Mouse (Mus musculus): ENCODE results near the gene Pnpo.

Gene Pnpo

GRCm38 (mm10) chr11:96957061-96957805, 13.4 kb upstream of the Pnpo start:
- ChIA-PET CTCF (interaction anchor here (0.6 to 1.8 kb wide), 30 partner anchors 9 to 162 kb away, joined by 3 to 15 read pairs (median 4); partner anchors contain the start of genes Cdk5rap3 (in 2 of the 4) and Pnpo (in 2 of the 4)), POLR2A (interaction anchor here (0.5 to 4.5 kb wide), 35 partner anchors 10 to 444 kb away, joined by 3 to 41 read pairs (median 8); partner anchors contain the start of genes Cdk5rap3 (in 2 of the 4), Pnpo (in 2 of the 4), Lrrc46 (in 1 of the 4) and Mrpl10 (in 1 of the 4))

GRCm38 (mm10) chr11:96956009-96956724, 12.4 kb upstream of the Pnpo start:
- CTCF ChIA-PET = interaction anchor here (0.6 to 1.8 kb wide), 52 partner anchors 7 to 1131 kb away, joined by 3 to 15 read pairs (median 4); partner anchors contain the start of genes Cdk5rap3 (in 4 of the 4), Pnpo (in 3 of the 4) and Scrn2 (in 2 of the 4)
- POLR2A ChIA-PET = interaction anchor here (0.5 to 4.5 kb wide), 51 partner anchors 8 to 445 kb away, joined by 3 to 41 read pairs (median 5); partner anchors contain the start of genes Cdk5rap3 (in 3 of the 4), Pnpo (in 3 of the 4), Cbx1 (in 1 of the 4) and Prr15l (in 1 of the 4)

- POLR2A ChIA-PET = interaction anchor here (0.7 to 4.5 kb wide), 22 partner anchors 8 to 232 kb away, joined by 3 to 41 read pairs (median 6); partner anchors contain the start of genes Pnpo (in 2 of the 4), Cbx1 (in 1 of the 4), Cdk5rap3 (in 1 of the 4) and Kpnb1 (in 1 of the 4)
Observed at GRCm38 (mm10) chr11:96955094-96955493, 11.3 kb upstream of the Pnpo start.

DNA sequence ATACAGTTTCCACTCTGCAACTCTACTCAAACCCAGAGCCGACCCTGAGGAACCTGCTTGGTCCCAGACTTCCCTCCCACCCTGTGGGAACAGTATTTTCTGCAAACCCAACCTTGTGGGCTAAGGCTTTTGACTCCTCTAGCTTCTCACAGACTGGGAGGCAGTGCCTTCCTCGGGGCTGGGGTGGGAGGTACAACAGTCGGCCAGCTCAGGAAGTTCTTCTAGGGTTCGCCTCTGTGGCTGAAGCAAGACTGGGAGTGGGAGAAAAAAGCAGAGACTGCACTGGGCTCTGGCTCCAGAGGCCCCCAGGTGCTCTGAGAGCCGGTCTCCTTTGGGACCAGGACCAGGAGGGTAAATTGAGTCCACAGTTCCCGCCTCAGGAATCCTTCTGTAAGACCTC, 9.1 kb upstream of the Pnpo start:
- ChIA-PET CTCF (interaction anchor here in 3 of 4 experiments (0.5 to 2.7 kb wide), 7 partner anchors 9 to 420 kb away, joined by 3 to 10 read pairs (median 3); partner anchors contain the start of genes Cdk5rap3 (in 2 of the 3) and Pnpo (in 1 of the 3)), POLR2A (interaction anchor here in 3 of 4 experiments (0.5 to 2.6 kb wide), 15 partner anchors 8 to 382 kb away, joined by 3 to 14 read pairs (median 6); partner anchors contain the start of genes Cdk5rap3 (in 2 of the 3) and Pnpo (in 1 of the 3))

More at GRCm38 (mm10) chr11:96955094-96955493, 11.3 kb upstream of the Pnpo start:
- CTCF ChIA-PET = interaction anchor here in 3 of 4 experiments (0.5 to 1.8 kb wide), 4 partner anchors 9 to 1069 kb away, joined by 3 to 5 read pairs (median 4); partner anchors contain the start of gene Cdk5rap3 (in 1 of the 3)

- ChIA-PET POLR2A (interaction anchor here in 3 of 4 experiments (0.5 to 10.8 kb wide), 22 partner anchors 9 to 383 kb away, joined by 3 to 134 read pairs (median 6); partner anchors contain the start of genes Cdk5rap3 (in 2 of the 3), Pnpo (in 1 of the 3) and Prr15l (in 1 of the 3)), CTCF (interaction anchor here (0.5 to 2.7 kb wide), 10 partner anchors 9 to 420 kb away, joined by 3 to 10 read pairs (median 4); partner anchors contain the start of genes Cdk5rap3 (in 3 of the 4) and Pnpo (in 1 of the 4))
Observed at GRCm38 (mm10) chr11:96952426-96952825, 8.6 kb upstream of the Pnpo start.

DNA sequence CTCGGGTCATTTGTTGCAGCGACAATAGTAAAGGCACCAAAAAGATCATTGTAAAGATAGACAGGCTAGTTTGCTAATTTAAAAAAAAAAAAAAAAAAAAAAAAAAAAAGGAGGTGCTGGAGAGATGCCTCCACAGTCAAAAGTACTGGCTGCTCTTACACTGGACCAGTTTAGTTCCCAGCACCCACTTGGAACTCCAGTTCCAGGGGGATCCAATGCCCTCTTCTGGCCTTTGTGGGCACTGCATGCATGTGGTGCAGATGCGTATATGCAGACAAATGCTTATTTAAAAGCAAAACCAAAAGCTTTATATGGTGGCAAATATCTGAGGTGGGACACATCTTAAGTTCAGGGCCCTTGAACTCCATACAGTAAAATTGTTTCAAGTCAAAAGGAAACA, 7.0 kb upstream of the Pnpo start:
- ChIA-PET CTCF (interaction anchor here (0.6 to 4.4 kb wide), 24 partner anchors 8 to 633 kb away, joined by 3 to 21 read pairs (median 5); partner anchors contain the start of genes Cdk5rap3 (in 2 of the 4) and Scrn2 (in 1 of the 4)), POLR2A (interaction anchor here in 3 of 4 experiments (0.6 to 10.8 kb wide), 21 partner anchors 10 to 713 kb away, joined by 3 to 134 read pairs (median 4); partner anchors contain the start of genes Cdk5rap3 (in 2 of the 3), Mllt6 (in 1 of the 3), Prr15l (in 1 of the 3) and Scrn2 (in 1 of the 3))

DNA sequence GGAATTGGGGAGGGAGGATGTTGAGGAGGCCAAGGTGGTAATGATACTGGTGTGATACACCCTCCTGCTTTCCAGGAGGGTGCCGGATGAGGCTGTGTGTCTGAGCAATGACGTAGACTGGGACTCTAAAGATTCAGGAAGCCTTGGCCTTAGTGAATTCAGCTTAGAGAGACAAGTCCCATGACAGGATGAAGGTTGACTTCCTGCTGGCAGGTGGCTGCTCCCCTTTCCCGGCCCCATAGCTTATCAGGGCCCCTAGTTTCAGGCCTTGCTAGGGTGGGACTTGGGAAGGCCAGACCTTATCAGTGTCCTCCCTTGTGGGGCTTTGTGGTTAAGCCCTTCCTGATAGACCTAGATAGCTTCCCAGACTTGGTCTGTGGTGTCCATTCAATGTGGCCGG, 4.1 kb upstream of the Pnpo start:
- ChIA-PET POLR2A (interaction anchor here in 3 of 4 experiments (0.6 to 10.8 kb wide), 16 partner anchors 8 to 487 kb away, joined by 3 to 134 read pairs (median 4); partner anchors contain the start of genes Cdk5rap3 (in 2 of the 3) and Prr15l (in 1 of the 3)), CTCF (interaction anchor here (0.5 to 4.4 kb wide), 10 partner anchors 8 to 997 kb away, joined by 3 to 21 read pairs (median 4); partner anchors contain the start of gene Cdk5rap3 (in 2 of the 4))

DNA sequence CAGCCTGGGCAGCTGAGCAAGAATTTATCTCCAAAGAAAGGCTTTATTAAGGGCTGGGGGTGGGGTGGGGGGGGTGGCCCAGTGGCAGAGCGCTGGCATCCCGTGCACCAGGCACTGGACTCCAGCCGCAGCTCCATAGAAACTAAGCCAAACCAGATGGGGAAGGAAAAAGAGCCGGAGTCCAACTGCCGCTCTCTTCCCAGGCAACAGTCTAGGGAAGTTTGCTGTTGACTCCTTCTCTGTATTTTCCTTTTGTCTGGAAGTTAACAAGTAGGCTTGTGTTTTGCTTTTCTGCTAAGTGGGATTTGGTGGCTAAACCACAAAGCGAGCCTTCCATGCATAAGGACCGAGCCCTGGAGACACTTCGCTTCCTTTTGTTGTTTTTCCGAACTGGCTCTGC, 2.7 kb upstream of the Pnpo start:
- ChIA-PET CTCF (interaction anchor here in 3 of 4 experiments (0.6 to 1.5 kb wide), 8 partner anchors 10 to 210 kb away, joined by 3 to 13 read pairs (median 5); no protein-coding TSS in a partner anchor), POLR2A (interaction anchor here (0.6 to 10.8 kb wide), 12 partner anchors 8 to 123 kb away, joined by 3 to 134 read pairs (median 6); partner anchors contain the start of genes Cdk5rap3 (in 2 of the 4), Lrrc46 (in 1 of the 4), Mrpl10 (in 1 of the 4) and Prr15l (in 1 of the 4))

- ChIA-PET POLR2A (interaction anchor here (0.7 to 10.8 kb wide), 14 partner anchors 10 to 232 kb away, joined by 3 to 134 read pairs (median 4); partner anchors contain the start of genes Cdk5rap3 (in 2 of the 4), Nfe2l1 (in 1 of the 4) and Prr15l (in 1 of the 4)), CTCF (interaction anchor here (0.6 to 2.4 kb wide), 6 partner anchors 11 to 467 kb away, joined by 3 to 10 read pairs (median 3); partner anchors contain the start of gene Cdk5rap3 (in 1 of the 4))
Observed at GRCm38 (mm10) chr11:96944844-96945580, 1.2 kb upstream of the Pnpo start.

- POLR2A ChIA-PET = interaction anchor here in 2 of 4 experiments (0.6 to 10.8 kb wide), 5 partner anchors 11 to 97 kb away, joined by 4 to 134 read pairs (median 5); partner anchors contain the start of gene Prr15l (in 1 of the 2)
- CTCF ChIA-PET = interaction anchor here (0.5 to 1.1 kb wide), 6 partner anchors 9 to 651 kb away, joined by 3 to 11 read pairs (median 3); partner anchors contain the start of gene Cdk5rap3 (in 1 of the 4)
Observed at GRCm38 (mm10) chr11:96941989-96942590, 1.7 kb downstream of the Pnpo start.

DNA sequence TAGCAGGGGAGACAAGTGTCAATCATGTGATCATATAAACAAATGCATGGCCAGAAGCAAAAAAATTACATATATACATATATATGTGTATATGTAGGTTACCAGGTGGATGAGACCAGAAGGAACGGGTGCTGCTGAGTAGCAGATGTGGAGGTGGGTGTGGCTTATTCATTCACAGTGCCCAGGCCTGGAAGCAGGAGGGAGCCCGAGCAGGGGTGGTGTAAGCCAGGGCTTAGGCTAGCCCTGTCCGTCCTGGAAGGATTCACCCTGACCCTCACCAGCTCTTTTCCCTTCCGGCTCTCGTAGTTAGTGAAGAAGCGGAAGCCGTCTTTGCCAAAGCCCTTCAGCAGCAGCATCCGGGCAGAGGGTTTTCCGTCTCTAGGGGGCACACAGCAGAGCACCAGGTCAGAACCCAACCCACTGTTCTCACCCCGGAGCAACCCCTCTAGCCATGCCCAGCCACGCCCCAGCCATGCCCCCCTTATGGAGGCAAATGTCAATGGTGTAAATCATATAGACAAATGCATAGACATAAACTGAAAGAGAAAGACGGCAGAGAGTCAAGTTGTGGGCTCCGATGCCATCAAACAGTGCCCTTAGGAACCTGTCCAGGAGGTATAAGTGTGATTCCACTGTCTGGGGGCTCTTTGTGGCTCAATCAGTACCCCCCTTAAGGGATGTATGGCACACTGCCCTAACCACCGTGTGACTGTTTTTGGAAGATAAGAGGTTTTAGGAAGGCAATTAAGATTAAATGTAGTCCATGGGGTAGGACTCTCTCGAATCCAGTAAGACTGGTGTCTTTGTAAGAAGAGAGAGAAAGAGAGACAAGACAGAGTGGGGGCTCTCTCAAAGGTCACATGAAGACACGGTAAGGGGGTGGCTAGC, 3.0 kb downstream of the Pnpo start:
- ChIA-PET POLR2A (interaction anchor here in 2 of 4 experiments (0.9 to 1.7 kb wide), 3 partner anchors 12 to 16 kb away, joined by 3 to 4 read pairs (median 4); no protein-coding TSS in a partner anchor), CTCF (no interaction called here)

- POLR2A ChIA-PET = interaction anchor here in 2 of 4 experiments (0.6 to 1.2 kb wide), 4 partner anchors 9 to 103 kb away, joined by 3 to 5 read pairs (median 3); partner anchors contain the start of gene Mrpl10 (in 1 of the 2)
- CTCF ChIA-PET = interaction anchor here in 3 of 4 experiments (0.5 to 1.6 kb wide), 4 partner anchors 13 to 347 kb away, joined by 5 to 6 read pairs (median 5); no protein-coding TSS in a partner anchor
Observed at GRCm38 (mm10) chr11:96938426-96938800, 5.4 kb downstream of the Pnpo start.

- ChIA-PET POLR2A (interaction anchor here in 3 of 4 experiments (0.6 to 1.8 kb wide), 9 partner anchors 9 to 251 kb away, joined by 3 to 5 read pairs (median 3); partner anchors contain the start of genes Cdk5rap3 (in 2 of the 3) and Mrpl10 (in 1 of the 3)), CTCF (interaction anchor here (0.5 to 1.6 kb wide), 8 partner anchors 14 to 497 kb away, joined by 3 to 8 read pairs (median 4); partner anchors contain the start of gene Cdk5rap3 (in 1 of the 4))
Observed at GRCm38 (mm10) chr11:96937549-96938425, 6.0 kb downstream of the Pnpo start.
